Mouse (Mus musculus) heart, adult 8-10 months (tissue): ENCODE measurements around the gene Id3. TPM values are rescaled to one million over a fixed set of nuclear protein-coding genes. Genes with fewer than 3 reads are reported as not detected.

Source experiments
- DNase-seq: peaks from one replicate; pipeline ENCODE4 v3.0.0; 2022; ENCODE audit warnings: low spot score
- total RNA-seq, 4 experiments: library from RNA; stranded (reverse); gene quantifications; 2 replicates each; pipeline ENCODE4 v1.2.4; 2022

Gene Id3
- total RNA-seq, 4 experiments from 2014 or later, result 41.4 to 71.3 (median 61.6) TPM

- peak; percentile 29 for DNase-seq
Observed at GRCm38 (mm10) chr4:136177612-136178474, 34.5 kb downstream of the Id3 start.

GRCm38 (mm10) chr4:136178475-136178921 lies 35.2 kb downstream of the Id3 start:
- DNase-seq, result no peak

GRCm38 (mm10) chr4:136179456-136179855 lies 36.2 kb downstream of the Id3 start:
- no peak for DNase-seq

- DNase-seq, result peak; percentile 85
Observed at GRCm38 (mm10) chr4:136179998-136180397, 36.7 kb downstream of the Id3 start.

GRCm38 (mm10) chr4:136180408-136181330 lies 37.4 kb downstream of the Id3 start:
- DNase-seq, result peak; percentile 69

- no peak for DNase-seq
Observed at GRCm38 (mm10) chr4:136181367-136181766, 38.1 kb downstream of the Id3 start.

GRCm38 (mm10) chr4:136185375-136185774 lies 42.1 kb downstream of the Id3 start:
- peak; percentile 65 for DNase-seq

- no peak for DNase-seq
Observed at GRCm38 (mm10) chr4:136186315-136186714, 43.0 kb downstream of the Id3 start.

GRCm38 (mm10) chr4:136186739-136187472 lies 43.6 kb downstream of the Id3 start:
- no peak for DNase-seq

GRCm38 (mm10) chr4:136188973-136189737 lies 45.9 kb downstream of the Id3 start:
- DNase-seq, result no peak

GRCm38 (mm10) chr4:136189912-136190311 lies 46.6 kb downstream of the Id3 start:
- DNase-seq, result no peak

GRCm38 (mm10) chr4:136193571-136193970 lies 50.3 kb downstream of the Id3 start:
- DNase-seq, result no peak

GRCm38 (mm10) chr4:136195029-136195428 lies 51.7 kb downstream of the Id3 start:
- DNase-seq, result no peak

Other genes starting within 250 kb of the Id3 start
- under 1 TPM; 0.22 to 0.57 (median 0.36) TPM for gene Cnr2, start 248.1 kb upstream of the Id3 start, total RNA-seq
- 10 to 100 TPM; 29.8 to 40.8 (median 34.6) TPM for gene Fuca1, start 222.8 kb upstream of the Id3 start, total RNA-seq
- gene Hmgcl, start 197.0 kb upstream of the Id3 start, total RNA-seq, result 10 to 100 TPM; 83.3 to 91.3 (median 85.0) TPM
- 1 to 10 TPM; 1.2 to 3.2 (median 1.6) TPM for gene Gale, start 179.8 kb upstream of the Id3 start, total RNA-seq
- gene Lypla2, start 170.9 kb upstream of the Id3 start, total RNA-seq, result 10 to 100 TPM; 32.5 to 38.4 (median 35.9) TPM
- gene Pithd1, start 156.2 kb upstream of the Id3 start, total RNA-seq, result 10 to 100 TPM; 20.8 to 23.4 (median 21.6) TPM
- gene Eloa, start 121.7 kb upstream of the Id3 start, total RNA-seq, result 10 to 100 TPM; 32.2 to 33.9 (median 33.1) TPM
- gene Rpl11, start 90.1 kb upstream of the Id3 start, total RNA-seq, result 100 to 1,000 TPM; 238 to 318 (median 274) TPM
- 1 to 10 TPM in 1 of 4 experiments, under 1 TPM in 3; 0.38 to 2.1 (median 0.59) TPM for gene E2f2, start 28.9 kb downstream of the Id3 start, total RNA-seq
- gene Asap3, start 62.9 kb downstream of the Id3 start, total RNA-seq, result 10 to 100 TPM in 1 of 4 experiments, 1 to 10 TPM in 3; 6.8 to 12.6 (median 9.1) TPM
- 100 to 1,000 TPM; 142 to 162 (median 148) TPM for gene Tcea3, start 104.2 kb downstream of the Id3 start, total RNA-seq
- 10 to 100 TPM; 31.3 to 46.4 (median 39.0) TPM for gene Zfp46, start 141.2 kb downstream of the Id3 start, total RNA-seq
- 10 to 100 TPM; 34.6 to 47.6 (median 41.4) TPM for gene Hnrnpr, start 167.4 kb downstream of the Id3 start, total RNA-seq